Mouse (Mus musculus): Measurements from ENCODE around the gene BC035044.
A peak's percentile ranks its signal among the peaks of the same experiment; 100 is the strongest.

BC035044 gene

DNA sequence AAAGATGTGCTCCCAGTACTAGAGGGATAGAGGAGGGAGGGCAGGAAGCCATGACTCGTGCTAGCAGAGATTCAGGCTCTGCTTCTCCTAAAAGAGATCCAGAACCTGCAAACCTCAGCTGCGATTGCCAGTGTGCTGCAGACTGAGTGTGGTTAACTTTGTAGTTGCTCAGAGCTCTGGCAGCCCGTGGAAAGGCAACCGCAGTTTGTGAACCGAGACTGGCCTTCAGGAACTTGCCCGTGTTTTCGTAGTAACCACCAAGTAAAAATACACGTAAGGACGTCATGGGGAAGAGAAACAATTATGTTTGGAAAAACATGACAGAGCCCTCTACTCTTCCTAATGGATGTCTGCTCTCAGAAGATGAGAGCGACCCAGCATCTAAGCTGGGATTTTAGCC is 57.9 kb downstream of the BC035044 start:
- DNase-seq (ENCODE audit: low spot score in 2 of 2): no peak

DNA sequence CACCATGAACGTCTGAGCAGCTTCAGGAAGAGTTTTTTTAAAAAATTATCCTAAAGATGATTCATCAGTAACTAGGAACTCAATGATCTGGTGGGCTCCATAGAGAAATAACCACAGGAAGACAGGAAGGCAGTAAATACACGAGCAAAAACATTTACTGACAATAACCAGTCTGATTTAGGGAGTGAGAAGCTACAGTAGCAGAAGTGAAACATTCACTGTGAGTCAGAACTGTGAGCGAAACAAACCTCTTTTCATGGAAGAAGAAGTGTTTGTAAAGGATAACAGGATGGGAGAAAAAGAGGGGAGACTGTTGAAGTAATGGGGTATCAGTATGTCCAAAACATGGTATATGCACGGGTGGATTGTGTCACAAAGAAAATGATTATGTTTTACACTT is 61.1 kb downstream of the BC035044 start:
- no peak for DNase-seq (ENCODE audit: low spot score in 2 of 2)

GRCm38 (mm10) chr6:128826781-128827180 is 64.1 kb downstream of the BC035044 start:
- no peak for DNase-seq (ENCODE audit: low spot score in 2 of 2)

DNA sequence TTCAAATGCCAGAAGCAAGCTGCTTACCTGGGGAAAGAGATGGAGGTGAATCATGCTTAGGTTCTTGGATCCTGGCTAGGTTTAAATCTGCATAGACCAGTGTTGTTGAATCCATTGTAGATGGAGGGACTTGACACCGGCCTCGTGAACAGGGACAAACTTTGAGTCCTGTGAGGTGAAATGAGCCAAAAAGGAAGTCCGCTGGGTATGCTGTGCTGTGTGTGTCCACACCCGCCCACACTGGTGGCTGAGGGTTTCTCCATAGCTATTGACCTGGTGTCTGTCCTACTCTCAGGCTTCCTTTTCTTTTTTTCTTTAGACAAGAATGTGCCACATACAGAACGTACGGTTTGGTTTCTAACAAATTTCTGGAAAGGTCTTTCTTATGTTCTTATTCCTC is 64.8 kb downstream of the BC035044 start, which contains the start of the genes Gm44511 and Klrb1b:
Gene Gm44511, minus strand, starts transcription at position 184 of the 400 bp plus-strand sequence.
Gene Klrb1b, minus strand, starts transcription at position 200 of the 400 bp plus-strand sequence.
- no peak for DNase-seq (ENCODE audit: low spot score in 2 of 2)

DNA sequence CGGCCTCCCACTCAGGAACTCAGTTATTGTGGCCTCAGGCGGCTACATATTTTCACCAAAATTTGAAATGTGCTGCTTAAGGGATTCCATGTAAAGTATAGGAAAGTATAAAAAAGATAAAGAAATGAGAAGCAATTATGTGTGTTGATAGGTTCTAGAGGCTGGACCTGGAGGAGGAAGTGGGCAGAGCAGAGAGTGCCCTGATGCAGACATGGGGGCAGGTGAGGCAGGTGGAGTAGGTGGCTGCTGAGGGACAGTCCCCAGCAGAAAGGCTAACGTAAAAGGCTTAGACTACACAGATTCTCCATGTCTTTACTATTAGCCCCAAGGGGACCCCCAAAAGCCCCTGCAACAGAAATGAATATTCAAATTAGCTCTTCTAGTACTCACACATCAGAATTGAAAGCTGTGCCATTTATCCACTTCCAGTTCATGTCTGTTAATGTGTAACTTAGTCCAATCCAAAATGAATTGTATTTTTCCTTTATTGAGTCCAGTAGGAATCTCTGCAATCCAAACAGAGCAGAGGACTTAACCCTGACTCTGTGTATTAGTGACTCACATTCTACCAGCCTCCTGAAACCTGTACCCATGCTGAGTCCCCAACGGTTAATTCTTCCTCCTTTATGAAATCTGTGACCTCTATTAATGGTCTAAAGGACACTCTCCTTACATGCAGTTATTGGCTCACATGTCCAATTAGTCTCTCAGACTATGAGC is 72.7 kb downstream of the BC035044 start:
- DNase-seq (ENCODE audit: low spot score in 2 of 2): no peak

DNA sequence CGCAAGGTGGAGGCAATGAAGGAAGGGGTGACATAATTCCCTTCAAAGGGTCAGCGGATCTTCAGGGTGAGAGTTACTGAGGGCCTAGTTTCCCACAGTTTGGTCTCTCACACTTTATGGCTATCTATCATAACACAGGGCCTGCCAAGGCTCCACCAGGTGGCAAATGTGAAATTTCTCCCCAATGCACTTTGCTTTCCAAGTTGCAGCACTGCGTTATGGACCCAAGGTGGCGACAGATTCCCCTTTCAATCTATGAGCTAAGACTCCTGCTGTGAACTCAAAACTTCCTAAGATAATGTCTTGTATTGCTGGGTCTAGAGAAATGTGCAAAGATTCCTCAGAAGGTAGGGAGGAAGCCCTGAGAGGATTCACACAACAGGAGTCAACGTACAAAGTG is 82.4 kb downstream of the BC035044 start:
- peak; percentile 39 to 67 for DNase-seq (ENCODE audit: low spot score in 2 of 2)

DNA sequence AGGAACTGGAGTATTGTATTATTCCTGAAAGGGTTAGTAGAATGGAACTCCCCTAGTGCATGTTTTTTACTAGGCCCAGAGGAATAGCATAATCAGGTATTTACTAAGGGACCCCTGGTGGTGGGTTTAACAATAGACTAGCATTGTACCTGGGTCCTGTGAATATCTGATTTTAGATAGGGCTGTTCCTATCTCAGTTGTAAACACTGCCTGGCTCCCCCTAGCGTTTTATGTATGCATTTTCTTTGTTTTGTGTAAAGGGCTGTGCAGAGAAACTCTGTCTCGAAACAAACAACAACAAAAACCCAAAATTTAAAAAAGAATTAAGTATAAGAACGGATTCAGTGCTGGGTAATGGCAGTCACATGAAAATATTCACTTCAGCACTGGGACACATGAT is 83.9 kb downstream of the BC035044 start:
- DNase-seq (ENCODE audit: low spot score in 2 of 2): no peak

GRCm38 (mm10) chr6:128804823-128805640 is 85.9 kb downstream of the BC035044 start:
- peak; percentile 62 to 82 for DNase-seq (ENCODE audit: low spot score in 2 of 2)

- peak; percentile 89 to 97 for DNase-seq (ENCODE audit: low spot score in 2 of 2)
Measured at GRCm38 (mm10) chr6:128802999-128803857, 87.7 kb downstream of the BC035044 start.

DNA sequence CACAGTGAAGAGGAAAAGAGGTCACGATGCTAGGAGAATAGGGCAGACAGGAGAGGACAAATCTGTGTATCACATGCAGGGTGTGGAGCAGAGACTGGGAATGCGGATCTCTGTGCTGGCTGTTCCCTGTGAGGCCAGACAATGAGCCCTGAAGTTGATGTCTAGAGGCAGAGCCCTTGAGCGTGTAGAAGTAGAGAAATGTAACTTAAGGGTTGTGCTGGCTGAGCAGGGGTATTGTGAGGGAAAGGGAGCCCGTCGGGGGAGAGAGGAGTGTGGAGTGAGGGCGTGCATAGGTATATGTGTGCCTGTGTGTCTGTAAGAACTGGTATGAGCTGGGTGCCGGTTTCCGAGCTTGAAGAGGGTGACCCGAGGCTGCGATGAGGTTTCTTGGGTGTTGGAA is 88.4 kb downstream of the BC035044 start:
- DNase-seq (ENCODE audit: low spot score in 2 of 2): peak in 1 of 2 experiments; percentile 66

- DNase-seq (ENCODE audit: low spot score in 2 of 2): peak in 1 of 2 experiments; percentile 31
Measured at GRCm38 (mm10) chr6:128800696-128801095, 90.2 kb downstream of the BC035044 start.

- DNase-seq (ENCODE audit: low spot score in 2 of 2): no peak
Measured at GRCm38 (mm10) chr6:128799896-128800270, 91.0 kb downstream of the BC035044 start.

- peak; percentile 82 to 90 for DNase-seq (ENCODE audit: low spot score in 2 of 2)
Measured at GRCm38 (mm10) chr6:128799144-128799895, 91.6 kb downstream of the BC035044 start.

Data from spleen, postnatal 4 days (tissue).